Mouse (Mus musculus) stomach, postnatal 0 days (tissue): ENCODE results near the gene Pou2f3.

Experiments
- CTCF ChIP-seq: IDR thresholded peaks from 2 replicates; pipeline ENCODE4 v1.5.1; 2016; ENCODE audit warnings: antibody characterized with exemption, low read depth, mild to moderate bottlenecking, moderate library complexity
- EP300 ChIP-seq: optimal IDR thresholded peaks from 2 replicates; pipeline ENCODE3; 2016; ENCODE audit warnings: antibody characterized with exemption

- TF ChIP-seq CTCF = no peak
- no peak for TF ChIP-seq EP300
Observed at GRCm38 (mm10) chr9:43238631-43239545, 28.7 kb upstream of the Pou2f3 start.
